Mouse (Mus musculus): Measurements from ENCODE around the gene Abhd4.

Abhd4 gene

GRCm38 (mm10) chr14:54239002-54239736 lies 14.8 kb upstream of the Abhd4 start:
- peak; percentile 72 for DNase-seq (ENCODE audit: extremely low spot score)

GRCm38 (mm10) chr14:54240542-54240941 lies 13.4 kb upstream of the Abhd4 start:
- no peak for DNase-seq (ENCODE audit: extremely low spot score)

- DNase-seq (ENCODE audit: extremely low spot score) = no peak
These were observed 9.8 kb upstream of the Abhd4 start for GRCm38 (mm10) chr14:54244183-54244582.

- DNase-seq (ENCODE audit: extremely low spot score) = no peak
These were observed 7.8 kb upstream of the Abhd4 start for GRCm38 (mm10) chr14:54246232-54246631.

- DNase-seq (ENCODE audit: extremely low spot score) = no peak
These were observed 4.7 kb upstream of the Abhd4 start for GRCm38 (mm10) chr14:54249326-54249725.

GRCm38 (mm10) chr14:54250122-54250521 lies 3.9 kb upstream of the Abhd4 start:
- no peak for DNase-seq (ENCODE audit: extremely low spot score)

- DNase-seq (ENCODE audit: extremely low spot score) = no peak
These were observed 748 bp downstream of the Abhd4 start for GRCm38 (mm10) chr14:54254670-54255202.

- DNase-seq (ENCODE audit: extremely low spot score) = no peak
These were observed 4.2 kb downstream of the Abhd4 start for GRCm38 (mm10) chr14:54258131-54258670.

- peak; percentile 96 for DNase-seq (ENCODE audit: extremely low spot score)
These were observed 5.2 kb downstream of the Abhd4 start for GRCm38 (mm10) chr14:54259003-54259721.

GRCm38 (mm10) chr14:54259722-54260085 lies 5.7 kb downstream of the Abhd4 start:
- DNase-seq (ENCODE audit: extremely low spot score) = no peak

- DNase-seq (ENCODE audit: extremely low spot score) = no peak
These were observed 6.2 kb downstream of the Abhd4 start for GRCm38 (mm10) chr14:54260196-54260595.

- no peak for DNase-seq (ENCODE audit: extremely low spot score)
These were observed 7.4 kb downstream of the Abhd4 start for GRCm38 (mm10) chr14:54261386-54261785.

GRCm38 (mm10) chr14:54262622-54263021 lies 8.6 kb downstream of the Abhd4 start:
- DNase-seq (ENCODE audit: extremely low spot score) = no peak

- no peak for DNase-seq (ENCODE audit: extremely low spot score)
These were observed 9.1 kb downstream of the Abhd4 start for GRCm38 (mm10) chr14:54263099-54263498.

- DNase-seq (ENCODE audit: extremely low spot score) = no peak
These were observed 10.2 kb downstream of the Abhd4 start for GRCm38 (mm10) chr14:54264231-54264630.

- DNase-seq (ENCODE audit: extremely low spot score) = no peak
These were observed 11.1 kb downstream of the Abhd4 start for GRCm38 (mm10) chr14:54265093-54265492.

- DNase-seq (ENCODE audit: extremely low spot score) = no peak
These were observed 12.0 kb downstream of the Abhd4 start for GRCm38 (mm10) chr14:54265951-54266350.

GRCm38 (mm10) chr14:54267966-54268365 lies 14.0 kb downstream of the Abhd4 start:
- no peak for DNase-seq (ENCODE audit: extremely low spot score)

- no peak for DNase-seq (ENCODE audit: extremely low spot score)
These were observed 15.6 kb downstream of the Abhd4 start for GRCm38 (mm10) chr14:54269566-54269965.

GRCm38 (mm10) chr14:54270413-54270812 lies 16.4 kb downstream of the Abhd4 start:
- no peak for DNase-seq (ENCODE audit: extremely low spot score)

GRCm38 (mm10) chr14:54271976-54272606 lies 18.1 kb downstream of the Abhd4 start:
- no peak for DNase-seq (ENCODE audit: extremely low spot score)

- DNase-seq (ENCODE audit: extremely low spot score) = no peak
These were observed 18.7 kb downstream of the Abhd4 start for GRCm38 (mm10) chr14:54272696-54273095.
